Mouse (Mus musculus) liver, embryonic 14.5 days (tissue): Measurements from ENCODE around the gene Lamb3. TPM values are rescaled to one million over a fixed set of nuclear protein-coding genes. Genes with fewer than 3 reads are reported as not detected.

Source experiments
- ATAC-seq: fragments of 200-750 bp; cut with Nextera tagmentation; 2 replicates; pipeline ENCODE4 v1.8.0; 2017; ENCODE audit warnings: moderate number of reproducible peaks, mild to moderate bottlenecking, moderate library complexity; ENCODE audit not compliant: insufficient read depth
- DNase-seq, 3 experiments: peaks; one replicate each; pipeline ENCODE4 v3.0.0-alpha.2; 2012 to 2013; ENCODE audit warnings: low read depth in 3 of 3, low spot score in 3 of 3
- H3K27ac ChIP-seq: fragments of 300-500 bp; sonication (generic); 2 replicates; pipeline ENCODE4 v1.5.1; 2014; ENCODE audit warnings: moderate library complexity, mild to moderate bottlenecking, control low read depth, inconsistent platforms
- H3K27me3 ChIP-seq: fragments of 300-500 bp; sonication (generic); 2 replicates; pipeline ENCODE4 v1.6.1; 2014; ENCODE audit warnings: mild to moderate bottlenecking, low read length, moderate library complexity; ENCODE audit not compliant: control insufficient read depth, insufficient read depth
- H3K36me3 ChIP-seq: fragments of 300-500 bp; sonication (generic); replicated peaks from 2 replicates; pipeline ENCODE4 v1.6.1; 2014; ENCODE audit warnings: low read depth; ENCODE audit not compliant: control insufficient read depth, insufficient read depth
- H3K4me1 ChIP-seq, 2 experiments: fragments of 200-500 bp in 1 of 2; fragments of 300-500 bp in 1 of 2; sonication (generic) in 1 of 2; replicated peaks; 2 replicates each; pipeline ENCODE4 v1.6.1; 2012 to 2014; ENCODE audit warnings: antibody characterized with exemption in 1 of 2, inconsistent platforms in 1 of 2, low read length in 1 of 2; ENCODE audit not compliant: control insufficient read depth in 2 of 2, insufficient read depth in 2 of 2
- H3K4me2 ChIP-seq: fragments of 300-500 bp; sonication (generic); 2 replicates; pipeline ENCODE4 v1.6.1; 2014; ENCODE audit warnings: low read depth, mild to moderate bottlenecking, control low read depth, moderate library complexity
- H3K4me3 ChIP-seq, 2 experiments: fragments of 200-500 bp in 1 of 2; fragments of 300-500 bp in 1 of 2; sonication (generic) in 1 of 2; 2 replicates each; pipeline ENCODE4 v1.5.1; 2012 to 2014; ENCODE audit warnings: low read depth in 2 of 2, low read length in 2 of 2, mild to moderate bottlenecking in 2 of 2, control low read depth in 1 of 2, inconsistent platforms in 1 of 2, moderate library complexity in 1 of 2; ENCODE audit not compliant: insufficient read depth in 1 of 2
- H3K9ac ChIP-seq: fragments of 300-500 bp; sonication (generic); replicated peaks from 2 replicates; pipeline ENCODE4 v1.6.1; 2014; ENCODE audit warnings: mild to moderate bottlenecking, control low read depth, moderate library complexity
- H3K9me3 ChIP-seq: fragments of 300-500 bp; sonication (generic); 2 replicates; pipeline ENCODE4 v1.6.1; 2016; ENCODE audit warnings: low read length, mixed read lengths; ENCODE audit not compliant: control insufficient read depth
- CTCF ChIP-seq: IDR thresholded peaks from 2 replicates; pipeline ENCODE4 v1.5.1; 2016; ENCODE audit warnings: antibody characterized with exemption, low read depth, control low read depth
- EP300 ChIP-seq: IDR thresholded peaks from 2 replicates; pipeline ENCODE4 v1.6.1; 2016; ENCODE audit warnings: antibody characterized with exemption, low read depth
- WGBS: fragments of 180-500 bp; shearing (Covaris S2); extraction: QIAGEN DNeasy Blood & Tissue Kit; methylation state at CpG from one replicate; pipeline ENCODE4 v1.1.7; 2014; ENCODE audit not compliant: insufficient replicate concordance; 5-methylcytosine and 5-hydroxymethylcytosine counted together
- polyA plus RNA-seq, 2 experiments: library from polyadenylated mRNA; depleted of rRNA in 1 of 2; stranded (reverse) in 1 of 2; unstranded in 1 of 2; fragments of >200 nt; fragmentation: Nextera tagmentation in 1 of 2; extraction: Ambion mirVana in 1 of 2; gene quantifications; 2 replicates each; pipeline versions ENCODE4 v1.2.1 to v1.2.3; 2012 to 2014

The Lamb3 gene
- polyA plus RNA-seq, 2 experiments: 0.17 to 0.28 TPM

GRCm38 (mm10) chr1:193181104-193181503 lies 26.4 kb upstream of the Lamb3 start:
- Histone ChIP-seq H3K36me3 (no peaks in the 10 kb centered on the region), H3K9me3 (no peaks in the 10 kb centered on the region), H3K4me3 (no peak overlapping the region), H3K4me2 (no peak overlapping the region), H3K9ac (no peak overlapping the region), H3K27ac (no peak overlapping the region), H3K4me1 (no peaks in the 10 kb centered on the region), H3K27me3 (no peaks in the 10 kb centered on the region)
- ATAC-seq (no peak), DNase-seq (no peak)
- 58% methylated on average over 3 of the region's 3 CpGs for WGBS
- TF ChIP-seq CTCF (no peak), EP300 (no peak)

- Histone ChIP-seq H3K4me1 (peaks cover 0 to 6% of the 10 kb centered on the region in 2 experiments; a peak in 1 of 4 replicates), H3K9me3 (no peaks in the 10 kb centered on the region), H3K4me3 (no peak overlapping the region), H3K9ac (no peak overlapping the region), H3K36me3 (no peaks in the 10 kb centered on the region), H3K27me3 (no peaks in the 10 kb centered on the region), H3K4me2 (no peak overlapping the region), H3K27ac (no peak overlapping the region)
- ATAC-seq: no peak
- TF ChIP-seq EP300 (no peak), CTCF (no peak)
- WGBS: 58% methylated on average over 6 of the region's 6 CpGs
- DNase-seq: no peak
Observed at GRCm38 (mm10) chr1:193188257-193188656, 19.2 kb upstream of the Lamb3 start.

GRCm38 (mm10) chr1:193189151-193189621 lies 18.3 kb upstream of the Lamb3 start:
- TF ChIP-seq CTCF (no peak), EP300 (no peak)
- 55% methylated on average over 9 of the region's 9 CpGs for WGBS
- H3K36me3 ChIP-seq: no peaks in the 10 kb centered on the region
- no peak overlapping the region for H3K27ac ChIP-seq
- H3K4me1 ChIP-seq: peaks cover 0 to 6% of the 10 kb centered on the region in 2 experiments; a peak in 1 of 4 replicates
- H3K9me3 ChIP-seq: no peaks in the 10 kb centered on the region
- no peak overlapping the region for H3K4me2 ChIP-seq
- no peak for ATAC-seq
- no peak overlapping the region for H3K4me3 ChIP-seq
- DNase-seq: no peak
- no peak overlapping the region for H3K9ac ChIP-seq
- no peaks in the 10 kb centered on the region for H3K27me3 ChIP-seq

GRCm38 (mm10) chr1:193189771-193190170 lies 17.7 kb upstream of the Lamb3 start:
- no peak for TF ChIP-seq CTCF
- TF ChIP-seq EP300: no peak
- H3K4me2 ChIP-seq: no peak overlapping the region
- H3K4me1 ChIP-seq: peaks cover 0 to 6% of the 10 kb centered on the region in 2 experiments; a peak in 1 of 4 replicates
- no peak overlapping the region for H3K27ac ChIP-seq
- 41% methylated on average over 3 of the region's 3 CpGs for WGBS
- no peaks in the 10 kb centered on the region for H3K27me3 ChIP-seq
- no peak for ATAC-seq
- DNase-seq: no peak
- H3K4me3 ChIP-seq: no peak overlapping the region
- H3K9ac ChIP-seq: no peak overlapping the region
- no peaks in the 10 kb centered on the region for H3K36me3 ChIP-seq
- H3K9me3 ChIP-seq: no peaks in the 10 kb centered on the region

GRCm38 (mm10) chr1:193191675-193192283 lies 15.7 kb upstream of the Lamb3 start:
- Histone ChIP-seq H3K4me1 (peaks cover 0 to 6% of the 10 kb centered on the region in 2 experiments; a peak in 1 of 4 replicates), H3K9ac (no peak overlapping the region), H3K4me3 (no peak overlapping the region), H3K27ac (no peak overlapping the region), H3K27me3 (no peaks in the 10 kb centered on the region), H3K4me2 (no peak overlapping the region), H3K9me3 (no peaks in the 10 kb centered on the region), H3K36me3 (no peaks in the 10 kb centered on the region)
- ATAC-seq (no peak), DNase-seq (no peak)
- WGBS: 56% methylated on average over 7 of the region's 7 CpGs
- TF ChIP-seq CTCF (no peak), EP300 (no peak)
